Mouse (Mus musculus) embryonic facial prominence, embryonic 12.5 days (tissue): ENCODE results near the gene Kif1b. TPM values are rescaled to one million over a fixed set of nuclear protein-coding genes. Genes with fewer than 3 reads are reported as not detected.

Experiments used
- ATAC-seq: fragments of 200-750 bp; cut with Nextera tagmentation; 2 replicates; pipeline ENCODE4 v1.8.0; 2017; ENCODE audit not compliant: insufficient number of reproducible peaks, insufficient read depth, low FRiP score, low TSS enrichment
- H3K27ac ChIP-seq: fragments of 300-500 bp; sonication (generic); 2 replicates; pipeline ENCODE4 v1.5.1; 2016; ENCODE audit warnings: mild to moderate bottlenecking
- H3K27me3 ChIP-seq: fragments of 300-500 bp; sonication (generic); 2 replicates; pipeline ENCODE4 v1.6.1; 2016; ENCODE audit warnings: mild to moderate bottlenecking, moderate library complexity
- H3K36me3 ChIP-seq: fragments of 300-500 bp; sonication (generic); 2 replicates; pipeline ENCODE4 v1.6.1; 2016; ENCODE audit warnings: mild to moderate bottlenecking
- H3K4me1 ChIP-seq: fragments of 300-500 bp; sonication (generic); 2 replicates; pipeline ENCODE4 v1.6.1; 2016
- H3K4me2 ChIP-seq: fragments of 300-500 bp; sonication (generic); replicated peaks from 2 replicates; pipeline ENCODE4 v1.6.1; 2016; ENCODE audit warnings: mild to moderate bottlenecking, moderate library complexity
- H3K4me3 ChIP-seq: fragments of 300-500 bp; sonication (generic); 2 replicates; pipeline ENCODE4 v1.5.1; 2016; ENCODE audit warnings: mild to moderate bottlenecking
- H3K9ac ChIP-seq: fragments of 300-500 bp; sonication (generic); 2 replicates; pipeline ENCODE4 v1.6.1; 2016; ENCODE audit warnings: mild to moderate bottlenecking, moderate library complexity
- H3K9me3 ChIP-seq: fragments of 300-500 bp; sonication (generic); 2 replicates; pipeline ENCODE4 v1.6.1; 2016; ENCODE audit warnings: mild to moderate bottlenecking, moderate library complexity
- WGBS: fragments of 180-500 bp; shearing (Covaris S2); methylation state at CpG from one replicate; pipeline ENCODE4 v1.1.7; 2016; 5-methylcytosine and 5-hydroxymethylcytosine counted together
- polyA plus RNA-seq: library from polyadenylated mRNA; unstranded; fragments of >200 nt; fragmentation: Nextera tagmentation; extraction: Ambion mirVana; gene quantifications from 2 replicates; pipeline ENCODE4 v1.2.1, GENCODE M21; 2016

The Kif1b gene
- polyA plus RNA-seq, 1 experiment from 2014 or later = 56.1 TPM

GRCm38 (mm10) chr4:149263218-149263617 lies 44.3 kb downstream of the Kif1b start:
- no peak for ATAC-seq
- Histone ChIP-seq H3K27ac (no peak overlapping the region), H3K4me2 (no peak overlapping the region), H3K4me3 (no peak overlapping the region), H3K36me3 (peaks cover 30% of the 10 kb centered on the region), H3K9me3 (no peaks in the 10 kb centered on the region), H3K27me3 (no peaks in the 10 kb centered on the region), H3K9ac (no peak overlapping the region), H3K4me1 (no peaks in the 10 kb centered on the region)
- WGBS = 93% methylated on average over 9 of the region's 9 CpGs

- 70% methylated on average over 3 of the region's 3 CpGs for WGBS
- H3K4me1 ChIP-seq = no peaks in the 10 kb centered on the region
- H3K4me2 ChIP-seq = no peak overlapping the region
- no peak overlapping the region for H3K9ac ChIP-seq
- H3K27me3 ChIP-seq = no peaks in the 10 kb centered on the region
- H3K36me3 ChIP-seq = peaks cover 28% of the 10 kb centered on the region
- H3K27ac ChIP-seq = no peak overlapping the region
- H3K4me3 ChIP-seq = no peak overlapping the region
- H3K9me3 ChIP-seq = no peaks in the 10 kb centered on the region
- ATAC-seq = no peak
Observed at GRCm38 (mm10) chr4:149261466-149261865, 46.0 kb downstream of the Kif1b start.

- no peak overlapping the region for H3K4me2 ChIP-seq
- ATAC-seq = no peak
- no peaks in the 10 kb centered on the region for H3K27me3 ChIP-seq
- no peaks in the 10 kb centered on the region for H3K4me1 ChIP-seq
- H3K36me3 ChIP-seq = peaks cover 26% of the 10 kb centered on the region
- no peaks in the 10 kb centered on the region for H3K9me3 ChIP-seq
- no peak overlapping the region for H3K27ac ChIP-seq
- no peak overlapping the region for H3K9ac ChIP-seq
- H3K4me3 ChIP-seq = no peak overlapping the region
- WGBS = 87% methylated on average over 3 of the region's 3 CpGs
Observed at GRCm38 (mm10) chr4:149260911-149261310, 46.6 kb downstream of the Kif1b start.

GRCm38 (mm10) chr4:149259391-149260094 lies 48.0 kb downstream of the Kif1b start:
- no peak overlapping the region for H3K27ac ChIP-seq
- no peak overlapping the region for H3K9ac ChIP-seq
- H3K4me1 ChIP-seq = no peaks in the 10 kb centered on the region; the same call in 1 of the 2 replicates
- no peaks in the 10 kb centered on the region for H3K27me3 ChIP-seq
- 92% methylated on average over 9 of the region's 9 CpGs for WGBS
- no peaks in the 10 kb centered on the region for H3K9me3 ChIP-seq
- ATAC-seq = no peak
- no peak overlapping the region for H3K4me2 ChIP-seq
- no peak overlapping the region for H3K4me3 ChIP-seq
- peaks cover 26% of the 10 kb centered on the region for H3K36me3 ChIP-seq

- WGBS = 84% methylated on average over 3 of the region's 3 CpGs
Observed at GRCm38 (mm10) chr4:149258926-149259325, 48.6 kb downstream of the Kif1b start.

GRCm38 (mm10) chr4:149256511-149257300 lies 50.8 kb downstream of the Kif1b start:
- H3K27me3 ChIP-seq = no peaks in the 10 kb centered on the region
- no peaks in the 10 kb centered on the region; the same call in 1 of the 2 replicates for H3K4me1 ChIP-seq
- 91% methylated on average over 15 of the region's 15 CpGs for WGBS
- H3K4me2 ChIP-seq = no peak overlapping the region
- H3K9me3 ChIP-seq = no peaks in the 10 kb centered on the region
- H3K4me3 ChIP-seq = no peak overlapping the region
- no peak for ATAC-seq
- peaks cover 27% of the 10 kb centered on the region for H3K36me3 ChIP-seq
- no peak overlapping the region for H3K9ac ChIP-seq
- peak overlapping the region; percentile 20; the same call in 1 of the 2 replicates for H3K27ac ChIP-seq

More at GRCm38 (mm10) chr4:149258926-149259325, 48.6 kb downstream of the Kif1b start:
- Histone ChIP-seq H3K27ac (no peak overlapping the region), H3K36me3 (peaks cover 26% of the 10 kb centered on the region), H3K4me2 (no peak overlapping the region), H3K4me3 (no peak overlapping the region), H3K9ac (no peak overlapping the region), H3K4me1 (no peaks in the 10 kb centered on the region; the same call in 1 of the 2 replicates), H3K9me3 (no peaks in the 10 kb centered on the region), H3K27me3 (no peaks in the 10 kb centered on the region)
- no peak for ATAC-seq

GRCm38 (mm10) chr4:149255277-149256270 lies 51.9 kb downstream of the Kif1b start:
- H3K36me3 ChIP-seq = peaks cover 36% of the 10 kb centered on the region
- H3K4me3 ChIP-seq = no peak overlapping the region
- H3K27me3 ChIP-seq = no peaks in the 10 kb centered on the region
- no peaks in the 10 kb centered on the region for H3K9me3 ChIP-seq
- H3K27ac ChIP-seq = peak overlapping the region; percentile 50; the same call in 1 of the 2 replicates
- WGBS = 54% methylated on average over 13 of the region's 13 CpGs
- H3K4me1 ChIP-seq = no peaks in the 10 kb centered on the region; the same call in 1 of the 2 replicates
- no peak for ATAC-seq
- no peak overlapping the region for H3K9ac ChIP-seq
- H3K4me2 ChIP-seq = no peak overlapping the region

- WGBS = 90% methylated on average over 4 of the region's 4 CpGs
- Histone ChIP-seq H3K4me1 (no peaks in the 10 kb centered on the region; the same call in 1 of the 2 replicates), H3K9ac (no peak overlapping the region), H3K27me3 (no peaks in the 10 kb centered on the region), H3K36me3 (peaks cover 43% of the 10 kb centered on the region), H3K4me3 (no peak overlapping the region), H3K27ac (no peak overlapping the region), H3K4me2 (no peak overlapping the region), H3K9me3 (no peaks in the 10 kb centered on the region)
- ATAC-seq = no peak
Observed at GRCm38 (mm10) chr4:149254827-149255226, 52.7 kb downstream of the Kif1b start.

GRCm38 (mm10) chr4:149249311-149249710 lies 58.2 kb downstream of the Kif1b start:
- no peaks in the 10 kb centered on the region for H3K27me3 ChIP-seq
- H3K9me3 ChIP-seq = no peaks in the 10 kb centered on the region
- no peak overlapping the region for H3K9ac ChIP-seq
- no peaks in the 10 kb centered on the region for H3K4me1 ChIP-seq
- no peak for ATAC-seq
- no peak overlapping the region for H3K4me2 ChIP-seq
- peaks cover 66% of the 10 kb centered on the region for H3K36me3 ChIP-seq
- H3K4me3 ChIP-seq = no peak overlapping the region
- no peak overlapping the region for H3K27ac ChIP-seq
- 89% methylated on average over 1 of the region's 1 CpGs for WGBS

- Histone ChIP-seq H3K27me3 (no peaks in the 10 kb centered on the region), H3K9me3 (no peaks in the 10 kb centered on the region), H3K4me3 (no peak overlapping the region), H3K27ac (peak overlapping the region; percentile 41; the same call in 1 of the 2 replicates), H3K9ac (no peak overlapping the region), H3K4me1 (no peaks in the 10 kb centered on the region), H3K4me2 (no peak overlapping the region), H3K36me3 (peaks cover 69% of the 10 kb centered on the region)
- WGBS = 63% methylated on average over 5 of the region's 5 CpGs
- no peak for ATAC-seq
Observed at GRCm38 (mm10) chr4:149247772-149248171, 59.7 kb downstream of the Kif1b start.

- Histone ChIP-seq H3K4me2 (no peak overlapping the region), H3K9ac (no peak overlapping the region), H3K27me3 (no peaks in the 10 kb centered on the region), H3K4me3 (no peak overlapping the region), H3K27ac (no peak overlapping the region), H3K36me3 (peaks cover 70% of the 10 kb centered on the region), H3K9me3 (no peaks in the 10 kb centered on the region), H3K4me1 (no peaks in the 10 kb centered on the region)
- WGBS = 48% methylated on average over 8 of the region's 8 CpGs
- no peak for ATAC-seq
Observed at GRCm38 (mm10) chr4:149247156-149247633, 60.3 kb downstream of the Kif1b start.
